Mouse (Mus musculus) kidney, adult 2 months (tissue): ENCODE data around the gene Vmn2r89.
"Not testable (repeated sequence)": the region's sequence is repeated elsewhere in the genome, so short reads cannot be mapped to it uniquely, and the experiment has no call there.

Experiments
- CTCF ChIP-seq: fragments of 200-500 bp; conservative IDR thresholded peaks from 2 replicates; pipeline ENCODE4 v1.5.1; 2011; ENCODE audit warnings: low read depth, mild to moderate bottlenecking, control low read depth, low read length, moderate library complexity, mixed read lengths; ENCODE audit not compliant: insufficient read depth, insufficient read length
- POLR2A ChIP-seq: fragments of 200-500 bp; IDR thresholded peaks from one replicate; pipeline ENCODE4 v1.6.1; 2011; ENCODE audit warnings: low read depth, low read length, control low read depth

- TF ChIP-seq CTCF, POLR2A: not testable (repeated sequence)
These were observed 21.5 kb upstream of the Vmn2r89 start for GRCm38 (mm10) chr14:51430138-51430537.
